Mouse (Mus musculus) ovary, postnatal 36 days (tissue): ENCODE data around the gene Tor3a.

Source experiments
- DNase-seq: peaks from one replicate; pipeline ENCODE4 v3.0.0; 2022; ENCODE audit warnings: low spot score, mixed read lengths

Gene Tor3a

DNA sequence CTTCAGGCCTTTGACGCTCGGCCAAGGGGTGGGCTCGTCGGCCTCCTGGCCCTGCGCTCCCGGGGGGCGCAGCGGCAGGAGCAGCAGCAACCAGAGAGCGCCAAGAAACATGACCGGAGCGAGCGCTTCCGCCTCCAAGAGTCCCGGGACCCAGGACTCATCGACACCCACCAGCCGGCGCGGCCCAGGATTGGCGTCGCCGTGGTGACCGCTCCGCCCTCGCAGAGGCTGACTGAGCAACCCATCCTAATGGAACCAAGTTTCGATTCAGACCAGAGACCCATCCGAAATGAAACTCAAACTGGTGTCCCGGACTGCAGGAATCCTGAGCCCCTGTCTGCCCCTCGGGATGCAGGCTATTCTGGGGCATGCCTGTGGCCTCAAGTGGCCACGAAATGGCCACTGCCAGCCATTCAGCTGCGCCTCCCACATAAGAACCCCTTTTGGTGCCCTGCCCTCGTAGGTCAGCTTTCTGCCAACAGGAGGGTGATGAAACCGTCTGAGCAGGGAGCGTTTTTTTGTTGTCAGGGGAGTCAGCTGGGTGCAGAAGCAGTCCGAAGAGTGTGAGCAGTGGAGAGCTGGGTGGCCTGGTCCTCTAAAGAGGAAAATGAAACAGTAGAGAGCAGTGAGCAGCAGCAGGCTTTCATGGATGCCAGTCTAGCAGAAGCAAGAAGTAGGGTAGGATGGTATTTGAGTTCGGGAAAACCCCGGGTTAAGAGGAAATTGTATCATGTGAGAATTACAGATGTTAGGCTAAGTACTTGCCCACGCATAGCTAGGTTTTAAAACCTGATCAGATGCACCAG, at the start of gene Tor3a:
Gene Tor3a (minus strand): TSS at position 162 of the 806 bp plus-strand sequence.
- DNase-seq, result peak; percentile 86

DNA sequence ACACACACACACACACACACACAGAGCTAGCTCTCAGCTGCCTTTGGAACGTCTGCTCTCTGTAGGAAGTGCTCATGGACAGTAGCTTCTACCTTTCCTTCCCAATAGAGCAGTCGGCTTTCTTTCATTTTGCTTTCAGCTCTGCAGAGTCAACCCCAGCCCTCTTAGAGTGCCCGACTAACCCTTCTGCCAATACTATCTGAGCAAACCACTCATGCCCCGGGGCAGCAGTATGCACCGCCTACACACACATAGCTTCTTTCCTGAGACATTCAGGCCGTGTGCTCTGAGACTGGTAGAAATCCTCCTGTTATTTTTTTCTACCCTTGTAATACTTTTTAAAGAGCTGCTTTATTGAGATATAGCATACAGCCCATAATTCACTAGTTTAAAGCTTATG, 47.9 kb upstream of the Tor3a start:
- no peak for DNase-seq

DNA sequence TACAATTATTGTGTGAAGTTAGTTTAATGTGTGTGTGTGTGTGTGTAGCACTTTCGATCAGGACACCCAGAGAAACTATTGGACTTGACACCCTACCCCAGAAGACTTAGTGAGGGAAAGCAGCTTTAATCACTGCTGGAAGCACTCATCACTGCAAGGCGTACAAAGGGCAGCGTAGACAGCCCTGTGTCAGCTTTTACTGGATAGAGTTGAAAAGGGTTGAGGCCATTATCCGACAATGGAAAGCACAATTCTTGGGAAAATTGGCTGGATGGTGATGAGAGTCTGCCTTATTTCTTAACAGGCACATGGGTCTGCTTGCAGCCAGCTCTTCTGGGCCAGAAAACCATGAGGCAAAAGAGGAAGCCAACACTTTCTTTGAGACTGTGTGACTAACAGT, 45.9 kb upstream of the Tor3a start:
- DNase-seq, result no peak

DNA sequence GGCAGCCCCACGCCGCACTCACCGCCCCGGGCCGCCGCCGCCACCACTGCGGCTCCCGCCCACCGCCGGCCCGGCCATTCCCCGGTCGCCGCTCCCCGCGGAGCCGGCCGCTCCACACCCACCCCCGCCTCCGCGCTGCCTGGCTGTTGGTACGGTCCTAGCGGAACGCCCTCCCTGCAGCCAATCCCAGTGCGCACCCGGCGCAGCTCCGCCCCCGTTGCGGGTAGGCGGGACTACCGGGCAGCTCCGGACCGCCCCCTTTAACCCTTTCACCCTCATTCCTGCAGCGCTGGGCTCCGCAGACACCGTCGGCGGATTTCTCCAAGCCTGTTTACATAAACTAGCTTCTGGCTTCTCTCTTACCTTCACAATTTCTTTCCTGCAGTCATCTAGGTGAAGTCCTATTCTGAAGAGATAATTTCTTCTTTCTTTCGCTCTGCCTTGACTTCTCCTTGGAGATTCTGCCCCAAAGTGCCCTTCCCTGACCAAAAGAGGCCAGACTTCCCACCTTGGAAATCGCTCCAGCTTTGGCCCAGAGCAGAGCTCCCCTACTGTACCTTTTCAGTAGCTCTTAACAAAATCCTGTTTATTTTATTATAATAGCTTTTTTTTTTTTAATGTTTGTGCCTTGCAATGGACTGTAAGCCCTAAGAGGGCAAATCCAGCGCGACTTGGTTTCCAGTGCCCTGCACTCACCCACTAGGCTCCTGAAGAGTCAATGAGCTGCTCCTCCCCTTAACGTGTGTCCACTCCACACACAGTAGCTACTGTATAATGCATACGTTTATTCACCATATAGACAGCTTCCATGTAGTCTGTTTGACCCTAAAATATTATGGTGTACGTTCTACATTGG, 45.0 kb upstream of the Tor3a start, which contains the start of gene Fam20b:
Gene Fam20b (minus strand): TSS at position 137 of the 856 bp plus-strand sequence.
- peak; percentile 98 for DNase-seq

DNA sequence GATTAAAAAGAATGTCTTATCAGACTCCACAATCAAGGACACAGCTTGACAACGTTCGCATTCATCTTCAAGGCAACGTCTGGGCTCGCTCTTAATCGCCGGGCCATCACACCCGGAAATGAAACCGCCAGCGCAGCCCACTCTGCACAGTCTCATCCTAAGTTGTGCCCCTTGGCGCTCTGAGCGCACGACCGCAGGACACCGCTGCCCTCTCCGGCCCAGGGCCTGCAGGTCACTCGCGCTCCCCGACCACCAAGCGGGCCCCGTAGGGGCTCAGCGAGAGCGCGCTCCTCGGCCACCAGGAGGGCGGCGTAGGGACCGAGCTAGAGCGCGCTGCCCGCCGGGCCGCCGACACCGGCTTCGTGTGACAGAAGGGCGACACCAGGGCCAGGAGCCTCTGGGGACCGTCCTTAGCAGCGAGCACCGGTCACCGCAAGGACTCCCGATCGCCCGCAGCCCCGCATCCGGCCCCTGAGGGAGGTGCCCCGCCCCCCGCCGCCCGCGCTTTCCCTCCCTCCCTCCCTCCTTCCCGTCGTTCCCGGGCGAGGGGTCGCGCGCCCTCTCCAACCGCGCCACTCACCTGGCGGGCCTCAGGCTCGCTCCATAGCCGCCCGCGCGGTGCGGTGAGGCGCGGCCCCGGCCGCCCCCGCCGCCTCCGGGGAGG, 44.3 kb upstream of the Tor3a start:
- DNase-seq, result peak; percentile 60

DNA sequence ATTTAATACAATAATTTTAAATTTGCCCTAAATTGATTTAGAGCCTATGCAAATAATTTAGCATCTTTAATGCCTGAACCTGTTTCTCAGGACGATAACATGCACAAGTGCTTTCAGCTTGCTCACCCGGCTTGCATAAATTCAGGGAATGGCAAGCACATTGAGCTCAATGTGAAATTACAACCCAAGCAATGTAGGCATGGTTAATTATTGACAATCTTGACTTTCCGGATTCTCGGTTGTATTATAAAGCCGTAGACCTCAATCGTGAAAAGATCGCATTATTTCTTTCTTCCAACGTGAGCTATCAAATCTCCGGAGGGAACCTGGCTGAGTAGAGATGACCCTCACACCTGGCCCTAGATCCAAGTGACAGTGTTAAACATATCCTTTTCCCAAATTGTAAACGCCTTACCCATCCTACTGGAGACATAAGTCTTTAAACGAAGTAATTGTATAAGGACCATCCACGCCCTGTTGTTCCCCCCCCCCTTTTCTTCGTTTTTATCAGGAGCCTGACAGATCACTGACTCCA, 43.7 kb upstream of the Tor3a start:
- no peak for DNase-seq

DNA sequence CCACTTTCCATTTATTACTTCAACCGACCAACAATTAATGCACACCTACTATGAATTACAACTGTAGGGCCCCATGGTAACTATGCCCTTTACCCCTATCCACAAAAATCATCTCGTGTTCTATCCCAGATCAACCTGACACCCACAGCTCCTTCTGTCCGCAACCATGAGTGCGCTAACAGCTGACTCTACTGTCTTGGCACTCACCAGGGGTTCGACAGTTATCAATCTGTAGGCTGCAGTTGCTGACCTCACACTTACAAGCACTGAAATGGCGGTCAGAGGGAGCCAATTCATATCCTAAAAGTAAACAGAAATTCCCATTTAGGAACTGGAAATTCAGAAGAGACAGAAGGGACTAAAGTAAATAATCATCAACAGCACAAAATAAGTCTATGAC, 42.5 kb upstream of the Tor3a start:
- DNase-seq, result no peak

DNA sequence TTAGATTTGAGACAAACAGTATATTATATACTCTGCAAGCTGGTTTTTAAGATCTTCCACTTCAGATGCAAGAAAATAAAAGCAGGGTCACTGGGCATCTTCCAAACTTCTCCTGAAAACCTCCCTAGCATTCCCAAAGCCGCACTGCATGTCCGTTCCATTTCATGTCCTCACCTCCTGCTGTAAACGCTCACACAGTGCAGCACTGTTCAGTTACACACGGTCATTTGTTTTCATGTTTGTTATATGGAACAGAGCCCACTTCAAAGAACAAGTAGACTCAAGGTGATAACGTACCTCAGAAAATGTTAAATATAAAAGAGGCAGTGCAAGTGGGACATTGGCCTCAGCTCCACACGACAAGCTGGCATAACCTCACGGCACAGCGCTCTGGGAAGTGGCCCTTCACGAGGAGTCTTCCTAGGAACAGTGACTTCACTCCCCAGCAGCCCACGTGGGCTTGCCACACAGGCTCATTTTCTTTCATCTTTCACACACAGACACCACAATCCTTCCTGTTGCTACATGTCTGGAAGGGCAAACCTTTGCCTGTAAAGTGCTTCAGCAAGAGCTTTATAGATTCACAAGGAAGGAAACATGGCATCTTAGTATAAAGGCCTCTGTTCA, 36.4 kb upstream of the Tor3a start:
- no peak for DNase-seq

DNA sequence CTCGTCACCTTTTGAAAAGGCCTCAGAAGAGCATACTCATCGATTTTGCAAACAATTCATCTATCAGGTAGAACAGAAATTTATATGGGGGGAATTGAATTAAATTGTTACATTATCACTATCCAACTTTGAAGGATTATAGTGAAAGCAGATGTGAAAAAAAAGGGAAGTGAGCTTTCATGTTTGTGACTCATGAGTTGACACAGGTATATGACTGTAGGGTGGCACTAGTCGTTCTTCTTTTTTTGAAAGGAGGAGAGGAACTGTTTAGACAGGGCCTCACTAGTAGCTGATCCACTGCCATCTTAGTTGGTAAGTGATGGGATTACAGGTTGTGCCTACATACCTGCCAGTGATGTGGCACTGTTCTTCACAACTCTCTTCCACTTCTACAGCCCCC, 34.5 kb upstream of the Tor3a start:
- no peak for DNase-seq

DNA sequence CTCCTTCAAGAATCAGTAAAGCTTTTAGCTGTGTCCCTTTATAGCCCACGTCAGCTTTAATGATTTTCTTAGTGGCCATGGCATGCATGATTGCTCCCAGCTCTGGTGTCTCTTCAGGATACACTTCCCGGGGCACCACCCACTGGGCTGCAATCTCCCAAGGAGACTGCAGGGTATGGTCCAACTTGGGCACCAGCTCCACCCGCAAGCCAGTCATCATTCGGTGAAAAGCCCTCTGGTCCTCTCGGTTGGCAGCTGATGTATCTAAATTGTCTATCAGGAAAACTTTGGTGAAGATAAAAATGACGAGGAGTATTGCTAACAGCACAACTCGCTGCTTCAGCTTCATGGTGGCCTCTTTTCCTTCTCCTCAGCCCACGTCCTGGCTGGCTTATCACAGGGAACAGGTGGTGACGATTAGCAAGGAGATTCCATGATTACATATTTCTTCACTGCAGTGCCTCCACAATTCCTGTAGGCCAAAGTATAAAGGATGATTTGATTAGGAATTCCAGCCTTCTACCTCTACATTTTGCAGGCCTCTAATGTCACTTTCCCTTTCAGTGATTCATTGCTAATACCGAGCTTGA, 31.6 kb upstream of the Tor3a start:
- no peak for DNase-seq

DNA sequence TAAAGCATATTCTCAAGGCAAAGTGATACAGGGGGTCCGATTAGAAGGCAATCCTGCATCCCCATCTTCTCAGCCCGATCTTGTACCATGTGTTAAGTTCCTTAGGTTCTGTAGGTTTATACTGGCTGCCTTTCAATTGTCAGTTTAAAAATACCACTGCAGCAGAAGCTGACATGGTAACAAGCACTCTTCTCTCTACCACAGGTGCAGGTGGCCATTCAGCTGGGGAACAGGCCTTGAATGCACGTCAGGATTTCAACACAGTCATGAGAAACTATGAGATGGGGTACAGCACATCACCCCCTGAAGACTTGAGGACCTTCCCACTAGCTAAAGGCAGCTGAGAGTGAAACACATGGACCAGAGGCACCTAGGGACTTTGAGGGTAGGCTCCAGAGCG, 29.3 kb upstream of the Tor3a start:
- no peak for DNase-seq

DNA sequence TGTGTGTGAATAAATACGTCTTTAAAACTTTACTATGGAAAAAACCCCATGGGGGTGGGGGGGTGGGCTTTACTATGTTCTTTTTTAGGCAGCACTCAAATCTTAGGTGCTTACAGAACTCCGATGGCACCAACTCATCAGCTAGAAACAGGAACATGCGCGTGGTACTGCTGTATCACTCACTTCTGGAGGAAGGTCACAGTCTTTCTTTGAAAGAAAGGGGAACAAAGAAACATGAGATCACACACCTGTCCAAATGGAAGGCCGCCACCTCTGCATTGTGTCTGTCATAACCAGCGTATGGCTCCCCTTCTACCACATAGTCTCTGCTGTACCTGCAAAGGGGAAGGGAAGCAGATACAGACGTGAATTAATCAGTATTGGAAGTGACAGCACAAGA, 28.0 kb upstream of the Tor3a start:
- no peak for DNase-seq

DNA sequence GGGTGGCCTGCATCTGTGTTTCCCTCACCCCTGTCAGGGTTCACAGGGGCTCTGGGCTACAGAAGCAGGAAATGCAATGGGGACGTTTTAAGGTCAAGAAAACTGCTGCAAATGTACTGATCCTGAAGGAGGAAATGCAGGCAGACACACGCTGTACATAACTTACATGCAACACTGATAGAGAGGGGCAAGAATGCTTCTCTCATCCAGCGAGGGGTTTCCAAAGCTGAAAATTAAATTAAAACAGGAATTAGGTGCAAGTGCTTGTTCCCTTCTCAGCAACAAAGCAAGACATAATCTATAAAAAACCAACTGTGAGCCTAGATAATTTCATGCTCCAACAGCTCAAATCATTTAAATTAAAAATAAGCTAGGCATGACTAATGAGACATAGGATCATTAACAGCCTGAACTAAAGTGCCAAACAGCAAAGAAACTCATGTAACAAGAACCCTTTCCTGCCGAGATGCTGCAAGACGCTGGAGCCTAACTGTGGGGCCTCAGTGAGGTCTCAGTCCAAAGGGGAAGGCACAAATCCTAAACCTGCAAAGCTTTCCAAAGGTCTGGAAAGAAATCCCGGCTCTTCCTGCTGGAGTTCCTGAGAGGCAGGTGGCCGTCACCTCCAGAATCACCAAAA, 12.0 kb upstream of the Tor3a start:
- no peak for DNase-seq

DNA sequence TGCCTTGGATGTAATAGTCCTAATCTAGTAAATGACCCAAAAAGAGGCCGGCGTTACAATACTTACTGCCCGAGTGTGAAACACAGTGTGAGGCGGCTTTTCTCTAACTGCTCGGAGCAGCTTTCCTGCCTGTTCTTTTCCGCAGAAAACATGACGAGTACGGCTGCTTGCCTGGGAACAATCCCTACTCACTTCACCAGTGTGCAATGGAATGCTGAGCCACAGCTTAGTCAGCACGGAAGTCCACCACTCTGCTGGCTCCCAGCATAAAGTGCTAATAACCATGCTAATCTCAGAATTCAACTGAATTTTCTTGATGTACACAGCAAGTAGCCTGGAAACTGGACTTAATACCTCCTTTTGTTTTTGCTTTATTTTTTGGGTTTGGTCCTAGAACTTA, 5.4 kb upstream of the Tor3a start:
- no peak for DNase-seq

DNA sequence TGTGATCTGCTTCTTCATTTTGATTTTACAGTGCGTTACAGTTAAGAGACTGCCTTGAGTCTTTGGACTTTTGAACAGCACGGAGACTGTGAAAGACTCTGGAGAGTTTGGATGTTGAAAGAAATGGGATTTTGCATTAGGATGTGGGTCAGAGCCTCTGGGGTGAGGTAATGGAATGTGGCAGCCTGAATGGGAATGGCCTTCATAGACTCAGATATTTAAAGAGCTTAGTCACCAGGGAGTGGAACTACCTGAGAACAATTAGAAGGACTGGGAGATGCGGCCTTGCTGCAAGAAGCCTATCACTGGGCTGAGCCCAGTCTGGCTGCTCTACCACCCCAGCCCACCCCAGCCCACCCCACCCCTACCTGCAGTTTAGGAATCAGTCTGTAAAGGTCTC, 3.1 kb upstream of the Tor3a start:
- no peak for DNase-seq

DNA sequence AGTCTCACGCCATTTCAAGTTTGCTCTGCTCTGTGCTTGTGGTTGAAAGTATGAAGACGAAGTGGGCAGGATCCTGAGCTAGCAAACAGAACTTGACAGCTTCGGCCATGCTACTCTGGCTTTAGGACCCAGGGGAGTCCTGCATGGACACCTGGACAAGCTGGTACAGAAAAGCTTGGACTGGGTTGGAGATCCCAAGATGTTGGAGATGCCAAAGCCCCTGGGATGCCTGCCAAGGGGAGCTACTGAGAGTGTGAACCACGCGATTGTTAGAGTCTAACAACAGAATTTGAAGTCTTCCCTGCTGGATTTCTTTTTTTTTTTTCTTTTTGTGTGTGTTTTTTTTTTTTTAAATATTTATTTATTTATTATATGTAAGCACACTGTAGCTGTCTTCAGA, 2.4 kb upstream of the Tor3a start:
- DNase-seq, result no peak

DNA sequence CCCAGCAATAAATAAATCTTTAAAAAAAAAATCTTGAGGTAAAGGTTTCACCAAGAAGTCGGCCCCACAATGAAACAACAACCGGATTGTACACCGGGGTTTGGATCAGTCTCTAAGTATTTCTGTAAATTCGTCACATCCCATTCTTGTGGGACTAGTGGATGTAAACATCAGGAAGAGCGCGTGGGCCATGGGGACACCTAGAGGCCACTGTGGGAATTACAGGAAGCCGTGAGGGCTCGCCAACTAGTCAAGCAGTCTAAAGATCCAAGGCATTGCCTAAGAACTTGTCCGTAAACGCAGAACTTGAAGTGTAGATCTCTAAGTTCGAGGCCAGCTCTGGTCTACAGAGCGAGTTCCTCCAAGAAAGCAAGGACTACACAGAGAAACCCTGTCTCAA, 2.0 kb upstream of the Tor3a start:
- peak; percentile 59 for DNase-seq

DNA sequence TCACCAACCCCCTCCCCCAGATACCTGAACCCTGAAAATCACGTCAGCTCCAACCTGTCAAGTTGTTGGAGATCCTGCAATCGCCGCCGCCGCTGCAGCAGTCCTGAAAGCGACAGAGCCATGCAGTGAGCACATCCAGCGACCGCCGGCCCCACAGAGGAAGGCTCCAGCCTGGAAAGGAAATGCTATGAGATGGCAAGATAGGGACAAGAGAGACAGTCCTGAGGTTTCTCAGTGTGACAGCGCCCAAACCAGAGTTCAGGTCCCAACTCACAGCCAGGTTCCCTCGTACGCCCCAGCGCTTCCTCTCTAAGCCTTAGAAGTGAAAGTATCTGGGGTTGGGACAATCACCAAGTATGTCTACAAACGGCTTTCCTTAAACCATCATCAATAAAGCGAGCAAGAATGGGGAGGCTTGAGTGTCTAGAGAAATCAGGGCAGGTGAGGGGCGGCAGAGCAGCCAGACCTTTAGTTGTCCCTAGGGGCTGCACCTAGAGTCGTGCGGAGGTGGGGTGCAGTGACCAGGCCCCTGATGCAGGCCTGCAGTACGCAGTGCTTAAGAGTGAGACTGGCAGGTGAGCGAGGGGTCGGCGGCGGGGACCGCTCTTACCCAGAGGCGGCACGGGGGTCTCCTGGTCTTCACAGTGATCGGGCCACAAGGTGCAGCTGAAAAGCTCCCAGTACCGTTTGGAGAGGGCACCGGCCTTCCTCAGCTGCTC, 521 bp downstream of the Tor3a start:
- no peak for DNase-seq

DNA sequence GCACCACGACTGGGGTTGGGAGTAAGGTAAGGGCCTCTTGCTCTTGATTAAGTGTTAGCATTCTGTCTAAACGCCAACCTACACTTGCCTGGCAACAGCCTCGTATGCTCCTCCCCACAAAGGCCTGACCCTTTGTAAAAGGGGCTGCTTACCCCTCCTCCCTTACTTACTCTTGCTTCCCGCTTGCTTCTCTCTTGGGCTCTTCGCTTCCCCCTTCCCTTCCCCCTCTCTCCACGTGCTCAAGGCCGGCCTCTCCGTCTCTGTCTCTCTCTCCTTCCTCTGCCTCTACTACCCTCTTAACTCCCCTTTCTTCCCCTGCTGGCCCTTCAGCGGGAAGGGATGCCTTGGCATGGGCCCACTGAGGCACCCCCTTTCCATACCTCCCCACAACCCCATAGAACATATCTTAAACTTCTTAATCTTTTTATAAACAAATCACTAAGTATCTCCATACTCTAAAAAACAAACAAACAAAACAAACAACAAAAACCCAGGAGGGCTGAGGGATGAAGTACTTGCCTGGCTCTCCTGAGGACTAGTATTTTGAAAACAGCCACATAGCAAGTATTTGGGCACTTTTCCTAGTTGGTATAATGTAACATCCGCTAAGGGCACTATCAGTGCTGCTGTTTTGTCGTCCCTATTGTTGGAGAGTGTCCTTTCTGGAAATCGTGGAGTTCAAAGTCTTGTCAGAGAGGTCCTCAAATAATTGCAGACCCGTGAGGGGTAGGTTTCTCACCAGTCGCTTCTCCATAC, 1.3 kb downstream of the Tor3a start:
- DNase-seq, result no peak

DNA sequence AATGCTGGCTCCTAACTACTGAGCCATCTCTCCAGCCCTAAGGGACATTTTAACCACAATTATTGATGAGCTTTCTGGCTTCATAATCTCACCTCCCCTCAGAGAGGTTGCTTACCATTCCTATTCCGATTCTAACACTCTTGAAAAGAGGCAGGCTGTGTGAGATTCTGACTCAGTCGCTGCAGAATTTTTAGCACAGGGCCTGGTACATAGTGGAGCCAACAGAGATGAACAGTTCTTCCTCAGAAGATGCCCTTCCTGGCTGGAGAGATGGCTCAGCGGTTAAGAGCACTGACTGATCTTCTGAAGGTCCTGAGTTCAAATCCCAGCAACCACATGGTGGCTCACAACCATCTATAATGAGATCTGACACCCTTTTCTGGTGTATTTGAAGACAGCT, 2.2 kb downstream of the Tor3a start:
- DNase-seq, result no peak
